ENCODE assay signal across 10 mouse cellular contexts in the genomic region with DNA sequence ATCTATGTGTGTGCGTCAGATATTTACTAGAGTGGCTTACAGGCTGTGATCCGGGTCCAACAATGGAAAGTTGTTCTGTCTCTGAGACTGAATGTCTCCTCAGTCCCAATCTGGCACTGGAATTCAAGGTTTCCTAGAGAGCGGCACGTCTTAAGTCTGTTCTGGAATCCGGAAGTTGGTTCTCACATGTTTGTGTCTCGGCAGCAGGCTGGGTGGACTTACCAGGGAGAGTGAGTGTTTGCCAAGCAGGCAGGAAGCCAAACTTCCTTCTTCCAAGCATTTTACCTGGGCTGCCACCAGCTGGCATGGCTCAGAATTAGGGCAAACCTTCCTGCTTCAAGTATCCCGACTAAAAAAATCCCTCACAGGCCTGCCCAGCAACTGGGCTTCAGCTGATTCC. TPM values are rescaled to one million over a fixed set of nuclear protein-coding genes. Genes with fewer than 3 reads are reported as not detected.
DNase-seq lines count a peak whose midpoint lies in the region; ATAC-seq and TF ChIP-seq lines count a peak whose summit lies in the region.
"Had no signal": no experiment of that assay in that cellular context is flagged by ENCODE, and none has a peak within 500 bp of the region (broad histone marks: within the 10 kb centered on the region; RNA-seq: fewer than 3 reads in every experiment).

No protein-coding gene starts in this region.

- ATAC-seq in liver, embryonic 12.5 days = no peak
- ATAC-seq in megakaryocyte, adult 5-6 weeks (ENCODE audit: poor library complexity, severe bottlenecking) = no peak
- ATAC-seq: inflammation-experienced regulatory T-cells, adult 6 months had no signal

- intact Hi-C loops in heart, postnatal 36 days (cut with DNase I) = no loop called here

- TF ChIP-seq POLR2A in liver, adult 2 months (IDR thresholded peaks at IDR 0.05; ENCODE audit: extremely low read depth, insufficient read depth, low read length) = no peak

- H3K4me3 ChIP-seq in liver, adult 2 months (ENCODE audit: insufficient read depth, low read depth, low read length) = no peak overlapping the region
- H3K4me3 ChIP-seq in liver, embryonic 12.5 days = no peak overlapping the region
- H3K4me3 ChIP-seq: embryonic facial prominence, embryonic 15.5 days had no signal

- no peaks in the 10 kb centered on the region for H3K4me1 ChIP-seq in liver, adult 2 months (ENCODE audit: control insufficient read depth, insufficient read depth, low read length)
- no peaks in the 10 kb centered on the region for H3K4me1 ChIP-seq in liver, embryonic 12.5 days
- H3K4me1 ChIP-seq: embryonic facial prominence, embryonic 15.5 days had no signal

- H3K4me2 ChIP-seq in liver, embryonic 12.5 days = no peak overlapping the region
- H3K4me2 ChIP-seq: embryonic facial prominence, embryonic 15.5 days had no signal

- H3K79me2 ChIP-seq in liver, adult 2 months (ENCODE audit: control insufficient read depth, insufficient read depth, low read length) = no peaks in the 10 kb centered on the region

- H3K9ac ChIP-seq in liver, adult 2 months (ENCODE audit: low read depth, low read length) = no peak overlapping the region
- no peak overlapping the region for H3K9ac ChIP-seq in liver, embryonic 12.5 days
- H3K9ac ChIP-seq: embryonic facial prominence, embryonic 15.5 days had no signal

- no peak for TF ChIP-seq CTCF in liver, adult 2 months (IDR thresholded peaks at IDR 0.05; ENCODE audit: low read depth, low read length)

- H3K36me3 ChIP-seq in liver, adult 2 months (ENCODE audit: control insufficient read depth, insufficient read depth, low read length) = no peaks in the 10 kb centered on the region
- no peaks in the 10 kb centered on the region for H3K36me3 ChIP-seq in liver, embryonic 12.5 days
- H3K36me3 ChIP-seq: embryonic facial prominence, embryonic 15.5 days had no signal

- no peak overlapping the region for H3K27ac ChIP-seq in liver, adult 2 months (replicated peaks; ENCODE audit: insufficient read depth, low read depth, low read length)
- no peak overlapping the region for H3K27ac ChIP-seq in liver, embryonic 12.5 days
- H3K27ac ChIP-seq: embryonic facial prominence, embryonic 15.5 days had no signal

- DNase-seq in adrenal gland, adult 2 months = peak; percentile 11
- DNase-seq in adrenal gland, adult 18-20 months (ENCODE audit: low spot score in 2 of 2) = no peak
- DNase-seq in liver, adult 2 months (ENCODE audit: extremely low read depth, low read depth, low spot score) = peak; percentile 66
- DNase-seq in heart, postnatal 36 days = peak; percentile 33 to 35
- DNase-seq in skeletal muscle tissue, adult 2 months (ENCODE audit: low read depth, low spot score) = peak; percentile 7
- no peak for DNase-seq in left cerebral cortex, adult 11 months (ENCODE audit: low spot score)

- WGBS in liver, adult 2 months = 56% methylated on average over 7 of the region's 7 CpGs
- 63% methylated on average over 7 of the region's 7 CpGs for WGBS in liver, embryonic 12.5 days (ENCODE audit: insufficient replicate concordance)

- no peaks in the 10 kb centered on the region for H3K9me3 ChIP-seq in liver, embryonic 12.5 days (replicated peaks)
- H3K9me3 ChIP-seq: embryonic facial prominence, embryonic 15.5 days had no signal

- H3K27me3 ChIP-seq in liver, adult 2 months (ENCODE audit: control insufficient read depth, insufficient read depth, low read length) = no peaks in the 10 kb centered on the region
- no peaks in the 10 kb centered on the region for H3K27me3 ChIP-seq in liver, embryonic 12.5 days (replicated peaks)
- H3K27me3 ChIP-seq: embryonic facial prominence, embryonic 15.5 days had no signal

RNA-seq across cellular contexts. Expression of gene Erich3, which starts 59.5 kb away (rescaled TPM):
- under 1 TPM; 0.46 to 0.79 TPM for total RNA-seq in adrenal gland, adult 2 months (2021)
- 0.08 and 0.09 TPM in 2 replicates for polyA plus RNA-seq in adrenal gland, adult 2 months (2012; rRNA removed)
- total RNA-seq in adrenal gland, adult 18-20 months (2021) = under 1 TPM; 0.63 to 0.70 TPM
- 0.09 and 0.13 TPM in 2 replicates for total RNA-seq in liver, adult 2 months (2014; rRNA removed)
- polyA plus RNA-seq in liver, adult 2 months (2012; rRNA removed) = not detected in 2 replicates
- not detected in 2 replicates for polyA plus RNA-seq in liver, embryonic 12.5 days (2016; fragmentation: Nextera tagmentation; extraction: Ambion mirVana)
- total RNA-seq in heart, postnatal 36 days (2021) = under 1 TPM; 0.03 to 0.08 TPM
- not detected in 2 replicates for total RNA-seq in megakaryocyte, adult 5-6 weeks (2015)
- 0.04 TPM in 1 of 2 replicates, not detected in the other for total RNA-seq in megakaryocyte, adult 5-6 weeks (2017)
- polyA plus RNA-seq: inflammation-experienced regulatory T-cells, adult 6 months had no signal

Comparison
In these comparisons a context has a peak if more than half of its experiments do, and no peak if none do; other contexts are left out.
1. DNase-seq: peak in adrenal gland, adult 2 months (single experiment), liver, adult 2 months (single experiment), heart, postnatal 36 days (2 of 2) and skeletal muscle tissue, adult 2 months (single experiment); none in adrenal gland, adult 18-20 months (0 of 2) and left cerebral cortex, adult 11 months (single experiment).